Mouse (Mus musculus) forebrain, embryonic 12.5 days (tissue): ENCODE measurements at regions not wholly inside any gene's neighbourhood (a gene's known extent, or its start where the extent isn't known, plus 50 kb on each side); places are given as distances from the start of the nearest gene placed in this dataset.

ENCODE experiments used
- ATAC-seq: fragments of 200-750 bp; cut with Nextera tagmentation; 2 replicates; pipeline ENCODE4 v1.8.0; 2017; ENCODE audit warnings: moderate TSS enrichment; ENCODE audit not compliant: low FRiP score
- H3K27ac ChIP-seq: fragments of 300-500 bp; sonication (generic); 2 replicates; pipeline ENCODE4 v1.5.1; 2016; ENCODE audit warnings: mild to moderate bottlenecking
- H3K27me3 ChIP-seq: fragments of 300-500 bp; sonication (generic); 2 replicates; pipeline ENCODE4 v1.6.1; 2016; ENCODE audit warnings: mild to moderate bottlenecking
- H3K36me3 ChIP-seq: fragments of 300-500 bp; sonication (generic); replicated peaks from 2 replicates; pipeline ENCODE4 v1.6.1; 2016; ENCODE audit warnings: mild to moderate bottlenecking
- H3K4me1 ChIP-seq: fragments of 300-500 bp; sonication (generic); 2 replicates; pipeline ENCODE4 v1.6.1; 2016
- H3K4me2 ChIP-seq: fragments of 300-500 bp; sonication (generic); 2 replicates; pipeline ENCODE4 v1.6.1; 2016; ENCODE audit warnings: mild to moderate bottlenecking, moderate library complexity
- H3K4me3 ChIP-seq: fragments of 300-500 bp; sonication (generic); replicated peaks from 2 replicates; pipeline ENCODE4 v1.5.1; 2016; ENCODE audit warnings: mild to moderate bottlenecking
- H3K9ac ChIP-seq: fragments of 300-500 bp; sonication (generic); 2 replicates; pipeline ENCODE4 v1.6.1; 2016; ENCODE audit warnings: mild to moderate bottlenecking
- H3K9me3 ChIP-seq: fragments of 300-500 bp; sonication (generic); 2 replicates; pipeline ENCODE4 v1.6.1; 2016
- WGBS: fragments of 180-500 bp; shearing (Covaris S2); methylation state at CpG from one replicate; pipeline ENCODE4 v1.1.7; 2016; 5-methylcytosine and 5-hydroxymethylcytosine counted together

DNA sequence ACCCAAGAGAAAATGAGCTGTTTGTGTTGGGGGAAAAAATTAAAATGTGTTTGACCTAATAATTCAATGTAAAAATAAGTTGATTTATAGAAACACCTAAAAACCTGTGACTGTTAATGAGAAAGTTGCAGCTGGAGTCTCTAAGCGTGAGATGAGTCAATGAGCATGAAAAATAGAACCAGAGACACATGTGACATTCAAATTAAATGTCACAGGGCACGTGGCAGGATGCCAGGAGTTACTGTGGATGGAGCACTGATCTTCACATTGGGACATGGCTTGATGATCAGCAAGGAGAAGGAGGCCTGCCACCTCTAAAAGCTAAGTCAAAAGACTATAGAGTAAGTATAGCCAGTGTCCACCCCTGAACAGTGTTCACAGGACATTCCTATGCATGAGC, 103.7 kb upstream of the Irs2 start:
- Histone ChIP-seq H3K9ac (no peak overlapping the region), H3K4me2 (no peak overlapping the region), H3K36me3 (no peaks in the 10 kb centered on the region), H3K4me1 (no peaks in the 10 kb centered on the region), H3K27me3 (peaks cover 45% of the 10 kb centered on the region), H3K4me3 (no peak overlapping the region), H3K9me3 (no peaks in the 10 kb centered on the region), H3K27ac (no peak overlapping the region)
- WGBS, result 78% methylated on average over 2 of the region's 2 CpGs
- no peak for ATAC-seq

DNA sequence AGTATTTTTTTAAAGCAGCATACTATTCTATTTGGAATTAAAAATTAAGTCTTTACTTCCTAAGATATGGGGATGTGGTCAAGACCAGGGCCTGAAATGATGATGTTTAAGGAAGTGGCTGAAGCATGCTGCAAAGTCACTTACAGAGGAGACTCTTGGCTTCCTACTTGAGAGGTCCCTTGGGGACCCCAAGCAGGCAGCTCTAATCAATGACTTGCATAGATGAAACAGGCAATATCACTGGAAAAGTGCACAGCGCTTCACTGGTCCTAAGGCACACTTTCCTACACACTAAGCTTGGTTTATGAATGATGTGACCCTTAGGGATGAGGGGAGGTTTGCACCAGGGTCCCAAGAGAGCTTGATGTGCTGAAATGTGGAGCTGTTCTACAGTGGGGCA, 99.2 kb upstream of the Irs2 start:
- no peak overlapping the region for H3K27ac ChIP-seq
- no peaks in the 10 kb centered on the region for H3K9me3 ChIP-seq
- no peak for ATAC-seq
- no peaks in the 10 kb centered on the region for H3K36me3 ChIP-seq
- no peak overlapping the region for H3K4me2 ChIP-seq
- no peak overlapping the region for H3K9ac ChIP-seq
- H3K4me1 ChIP-seq, result no peaks in the 10 kb centered on the region
- H3K27me3 ChIP-seq, result peaks cover 17% of the 10 kb centered on the region; the same call in 1 of the 2 replicates
- WGBS, result 93% methylated on average over 1 of the region's 1 CpGs
- no peak overlapping the region for H3K4me3 ChIP-seq

DNA sequence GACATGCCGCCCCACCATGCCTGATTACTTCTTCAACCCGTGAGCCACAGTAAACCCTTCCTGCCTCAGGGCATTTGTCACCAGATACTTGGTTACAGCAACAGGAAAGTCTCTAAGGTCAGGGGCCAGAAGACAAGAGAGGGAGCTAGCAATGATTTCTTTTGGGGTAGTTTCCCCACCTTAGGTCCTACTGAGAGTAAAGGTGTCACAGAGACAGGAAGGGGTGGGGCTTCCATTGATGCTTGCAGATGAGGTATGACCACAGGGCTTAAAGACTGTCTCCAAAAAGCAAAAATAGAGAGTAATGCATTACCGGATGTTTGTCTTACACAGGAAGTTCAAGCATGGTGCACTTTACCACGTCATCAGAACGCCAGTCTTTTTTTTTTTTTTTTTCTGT, 98.8 kb upstream of the Irs2 start:
- 85% methylated on average over 5 of the region's 5 CpGs for WGBS
- H3K4me1 ChIP-seq, result no peaks in the 10 kb centered on the region
- no peak overlapping the region for H3K4me3 ChIP-seq
- H3K27ac ChIP-seq, result no peak overlapping the region
- no peak overlapping the region for H3K9ac ChIP-seq
- H3K4me2 ChIP-seq, result no peak overlapping the region
- no peaks in the 10 kb centered on the region for H3K36me3 ChIP-seq
- no peaks in the 10 kb centered on the region for H3K9me3 ChIP-seq
- ATAC-seq, result no peak
- peaks cover 13% of the 10 kb centered on the region; the same call in 1 of the 2 replicates for H3K27me3 ChIP-seq

DNA sequence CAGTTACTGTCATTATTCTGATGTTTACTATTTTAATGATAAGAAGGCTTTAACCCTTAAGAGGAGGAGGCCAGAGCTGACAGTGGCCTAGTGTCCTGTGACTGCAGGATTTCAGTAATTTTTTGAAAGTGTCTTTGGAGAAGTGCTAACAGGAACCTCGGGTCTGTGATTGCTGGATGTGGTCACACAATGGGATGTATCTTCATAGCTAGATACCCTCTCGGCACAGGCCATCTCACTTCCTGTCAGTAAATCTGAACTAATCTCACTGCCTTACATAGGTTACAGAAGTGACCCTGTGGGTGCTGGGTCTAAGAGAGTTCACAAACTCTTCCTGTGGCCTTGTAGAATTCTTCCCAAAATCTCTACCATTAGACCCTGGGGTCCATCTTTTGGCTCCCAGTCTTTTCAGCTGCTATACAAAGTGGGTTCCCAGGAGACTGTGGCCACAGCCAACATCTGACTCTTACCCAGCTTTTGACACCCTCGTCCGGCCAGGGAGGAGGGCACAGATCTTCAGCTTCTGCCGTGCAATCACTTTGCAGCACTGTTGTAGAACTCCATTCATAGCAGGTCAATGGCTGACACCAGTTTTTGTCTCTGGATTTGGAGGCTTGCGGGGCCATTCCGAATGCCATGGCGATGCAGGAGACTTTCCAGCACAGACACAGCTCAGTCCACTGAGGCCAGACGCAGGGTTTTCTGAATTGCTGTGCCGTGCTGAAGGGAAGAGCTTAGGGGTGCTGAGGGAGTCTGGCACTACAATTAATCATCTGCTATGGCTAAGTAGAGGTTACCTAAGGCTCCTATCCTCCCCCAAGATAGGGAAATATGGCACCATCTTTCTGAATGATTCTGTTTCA, 95.7 kb upstream of the Irs2 start:
- 66% methylated on average over 10 of the region's 10 CpGs for WGBS
- Histone ChIP-seq H3K27ac (no peak overlapping the region), H3K9me3 (no peaks in the 10 kb centered on the region), H3K9ac (no peak overlapping the region), H3K4me3 (no peak overlapping the region), H3K36me3 (no peaks in the 10 kb centered on the region), H3K27me3 (peaks cover 6% of the 10 kb centered on the region; the same call in 1 of the 2 replicates), H3K4me1 (no peaks in the 10 kb centered on the region), H3K4me2 (no peak overlapping the region)
- ATAC-seq, result no peak

DNA sequence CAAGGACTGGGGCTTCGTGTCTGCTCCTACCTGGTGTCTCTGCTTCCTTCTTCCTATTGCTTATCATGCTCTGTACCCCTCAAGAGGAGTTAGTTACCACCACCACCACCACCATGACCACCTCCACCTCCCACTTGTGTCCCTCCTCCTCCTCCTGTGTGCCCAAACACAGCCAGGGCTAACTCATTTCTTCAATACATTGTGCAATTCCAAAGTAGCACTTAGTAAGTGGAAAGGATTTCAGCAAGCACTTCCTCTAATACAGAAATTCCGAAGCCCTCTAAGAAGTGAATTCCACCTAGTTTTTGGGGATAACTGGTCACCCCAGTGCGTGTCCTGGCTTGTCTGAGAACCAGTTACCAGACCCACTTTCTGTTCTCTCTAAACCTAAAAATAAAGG, 92.1 kb upstream of the Irs2 start:
- H3K4me2 ChIP-seq, result no peak overlapping the region
- no peak overlapping the region for H3K27ac ChIP-seq
- H3K9ac ChIP-seq, result no peak overlapping the region
- WGBS, result 88% methylated on average over 3 of the region's 3 CpGs
- no peaks in the 10 kb centered on the region for H3K9me3 ChIP-seq
- H3K4me1 ChIP-seq, result no peaks in the 10 kb centered on the region
- H3K27me3 ChIP-seq, result peaks cover 6% of the 10 kb centered on the region; the same call in 1 of the 2 replicates
- no peak for ATAC-seq
- no peaks in the 10 kb centered on the region for H3K36me3 ChIP-seq
- no peak overlapping the region for H3K4me3 ChIP-seq

GRCm38 (mm10) chr8:11099591-11099855, 91.3 kb upstream of the Irs2 start:
- no peak for ATAC-seq
- no peaks in the 10 kb centered on the region for H3K9me3 ChIP-seq
- peaks cover 4% of the 10 kb centered on the region; the same call in 1 of the 2 replicates for H3K27me3 ChIP-seq
- H3K4me2 ChIP-seq, result no peak overlapping the region
- no peaks in the 10 kb centered on the region for H3K4me1 ChIP-seq
- WGBS, result 77% methylated on average over 3 of the region's 3 CpGs
- no peak overlapping the region for H3K4me3 ChIP-seq
- no peak overlapping the region for H3K27ac ChIP-seq
- H3K9ac ChIP-seq, result no peak overlapping the region
- H3K36me3 ChIP-seq, result no peaks in the 10 kb centered on the region

GRCm38 (mm10) chr8:11098790-11099590, 90.7 kb upstream of the Irs2 start:
- no peaks in the 10 kb centered on the region for H3K9me3 ChIP-seq
- no peak overlapping the region for H3K4me3 ChIP-seq
- H3K27ac ChIP-seq, result no peak overlapping the region
- ATAC-seq, result no peak
- H3K27me3 ChIP-seq, result peaks cover 3% of the 10 kb centered on the region; the same call in 1 of the 2 replicates
- WGBS, result 79% methylated on average over 11 of the region's 11 CpGs
- no peaks in the 10 kb centered on the region for H3K4me1 ChIP-seq
- H3K36me3 ChIP-seq, result no peaks in the 10 kb centered on the region
- H3K4me2 ChIP-seq, result no peak overlapping the region
- H3K9ac ChIP-seq, result no peak overlapping the region

DNA sequence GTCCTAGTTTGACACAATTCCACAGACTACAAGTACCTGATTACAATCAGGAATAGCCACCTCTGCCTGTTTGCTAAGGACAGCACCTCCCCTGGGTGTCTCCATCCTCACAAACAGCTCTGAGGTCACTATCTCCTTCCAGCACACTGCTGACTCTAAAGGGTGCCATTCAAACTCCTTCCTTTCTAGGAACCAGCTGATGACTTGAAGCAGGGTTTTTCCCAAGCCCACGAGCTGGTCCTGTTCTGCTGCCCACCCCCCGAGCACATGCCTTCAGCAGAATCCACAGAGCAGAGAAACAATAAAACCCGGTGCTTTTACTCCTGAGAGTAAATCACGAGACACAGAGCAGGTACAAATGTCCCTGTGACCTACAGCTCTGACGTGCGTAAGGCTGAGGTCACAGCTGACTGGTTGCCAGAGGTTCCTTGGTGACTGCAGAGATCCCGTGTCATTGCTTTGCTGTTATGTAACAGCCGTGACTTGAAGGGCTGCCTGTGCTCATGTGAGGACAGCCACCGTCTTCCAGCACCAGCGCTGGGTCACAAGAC, 90.0 kb upstream of the Irs2 start:
- no peak overlapping the region for H3K27ac ChIP-seq
- ATAC-seq, result no peak
- no peak overlapping the region for H3K9ac ChIP-seq
- H3K27me3 ChIP-seq, result 0 out of 2 replicates have a peak, but pooled peaks cover under 1% of the 10 kb centered on the region
- no peaks in the 10 kb centered on the region for H3K9me3 ChIP-seq
- 71% methylated on average over 10 of the region's 10 CpGs for WGBS
- no peak overlapping the region for H3K4me2 ChIP-seq
- no peaks in the 10 kb centered on the region for H3K4me1 ChIP-seq
- no peaks in the 10 kb centered on the region for H3K36me3 ChIP-seq
- H3K4me3 ChIP-seq, result no peak overlapping the region

DNA sequence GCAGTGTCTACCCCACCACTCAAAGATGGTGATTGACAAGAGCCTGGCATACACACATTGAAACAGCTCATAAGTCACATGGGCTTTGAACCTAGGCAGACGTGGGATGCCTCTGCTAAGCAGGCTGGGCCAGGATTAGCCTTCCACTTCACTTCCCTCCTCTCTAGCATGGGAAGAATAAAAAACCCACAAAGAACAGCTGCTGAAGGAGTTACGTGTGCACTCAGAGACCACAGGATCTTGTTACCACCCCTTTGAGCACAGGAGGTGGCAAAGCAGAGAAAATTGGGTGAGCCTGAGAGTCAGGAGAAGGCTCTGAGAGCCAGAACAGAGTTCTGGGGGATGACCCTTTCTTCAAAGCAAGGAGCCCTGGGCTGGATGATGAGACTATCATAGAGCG, 89.6 kb upstream of the Irs2 start:
- H3K27ac ChIP-seq, result no peak overlapping the region
- no peaks in the 10 kb centered on the region for H3K27me3 ChIP-seq
- no peak for ATAC-seq
- H3K9me3 ChIP-seq, result no peaks in the 10 kb centered on the region
- 66% methylated on average over 3 of the region's 3 CpGs for WGBS
- no peaks in the 10 kb centered on the region for H3K4me1 ChIP-seq
- H3K36me3 ChIP-seq, result no peaks in the 10 kb centered on the region
- H3K9ac ChIP-seq, result no peak overlapping the region
- no peak overlapping the region for H3K4me2 ChIP-seq
- no peak overlapping the region for H3K4me3 ChIP-seq

DNA sequence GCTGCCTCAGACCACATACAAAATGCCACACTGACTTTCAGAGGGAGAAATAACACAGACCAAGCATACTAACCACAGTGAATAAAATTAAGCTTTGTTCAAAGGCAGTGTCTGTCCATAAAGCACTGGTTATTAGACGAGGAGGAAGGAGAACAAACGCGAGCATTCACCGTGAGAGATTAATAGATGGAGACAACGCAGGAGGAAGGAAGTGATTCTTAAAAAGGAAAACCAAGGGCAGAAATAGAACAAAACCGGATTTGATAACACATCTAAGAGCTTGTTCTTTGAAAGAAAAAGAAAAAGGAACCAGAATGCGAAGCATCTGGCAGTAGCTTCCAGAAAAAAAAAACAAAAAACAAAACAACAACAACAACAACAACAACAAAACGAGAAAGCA, 86.3 kb upstream of the Irs2 start:
- no peaks in the 10 kb centered on the region for H3K36me3 ChIP-seq
- 79% methylated on average over 8 of the region's 8 CpGs for WGBS
- no peaks in the 10 kb centered on the region for H3K4me1 ChIP-seq
- H3K27me3 ChIP-seq, result peaks cover 4% of the 10 kb centered on the region; the same call in 1 of the 2 replicates
- no peaks in the 10 kb centered on the region for H3K9me3 ChIP-seq
- ATAC-seq, result no peak
- H3K4me3 ChIP-seq, result no peak overlapping the region
- H3K27ac ChIP-seq, result no peak overlapping the region
- H3K9ac ChIP-seq, result no peak overlapping the region
- no peak overlapping the region for H3K4me2 ChIP-seq

GRCm38 (mm10) chr8:11092348-11092747, 84.1 kb upstream of the Irs2 start:
- WGBS, result 70% methylated on average over 4 of the region's 4 CpGs
- H3K4me2 ChIP-seq, result no peak overlapping the region
- no peaks in the 10 kb centered on the region for H3K36me3 ChIP-seq
- no peak overlapping the region for H3K9ac ChIP-seq
- no peaks in the 10 kb centered on the region for H3K4me1 ChIP-seq
- H3K27me3 ChIP-seq, result peaks cover 4% of the 10 kb centered on the region; the same call in 1 of the 2 replicates
- ATAC-seq, result no peak
- no peaks in the 10 kb centered on the region for H3K9me3 ChIP-seq
- no peak overlapping the region for H3K27ac ChIP-seq
- no peak overlapping the region for H3K4me3 ChIP-seq

GRCm38 (mm10) chr8:11091675-11092345, 83.6 kb upstream of the Irs2 start:
- H3K4me2 ChIP-seq, result no peak overlapping the region
- ATAC-seq, result no peak
- 88% methylated on average over 3 of the region's 3 CpGs for WGBS
- H3K4me1 ChIP-seq, result no peaks in the 10 kb centered on the region
- no peak overlapping the region for H3K27ac ChIP-seq
- no peak overlapping the region for H3K4me3 ChIP-seq
- H3K36me3 ChIP-seq, result no peaks in the 10 kb centered on the region
- peaks cover 4% of the 10 kb centered on the region; the same call in 1 of the 2 replicates for H3K27me3 ChIP-seq
- H3K9ac ChIP-seq, result no peak overlapping the region
- H3K9me3 ChIP-seq, result no peaks in the 10 kb centered on the region
